38 mouse cellular contexts compared by ENCODE assay signal in the genomic region with DNA sequence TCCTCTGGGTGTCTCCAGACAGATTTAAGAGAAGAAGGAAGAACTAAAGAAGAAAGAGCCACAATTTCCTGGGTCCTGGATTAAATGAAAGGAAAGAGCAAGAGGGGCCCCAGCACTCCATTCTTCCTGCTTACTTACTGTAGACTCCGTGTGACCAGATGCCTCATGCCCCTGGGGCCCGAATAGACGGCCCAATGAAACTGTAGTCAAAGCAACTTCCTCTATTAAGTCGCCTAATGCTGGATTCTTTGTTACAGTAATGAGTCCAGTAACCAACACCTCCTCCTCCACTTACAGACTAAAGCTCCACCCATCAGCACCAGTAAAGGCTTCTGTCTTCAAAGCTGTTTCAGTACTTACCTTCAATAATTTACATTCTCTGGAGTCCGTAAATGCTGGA. TPM values are rescaled to one million over a fixed set of nuclear protein-coding genes. Genes with fewer than 3 reads are reported as not detected.
A peak's percentile ranks its signal among the peaks of the same experiment; 100 is the strongest.
DNase-seq lines count a peak whose midpoint lies in the region; TF ChIP-seq lines count a peak whose summit lies in the region.
"Had no signal": no experiment of that assay in that cellular context is flagged by ENCODE, and none has a peak within 500 bp of the region (broad histone marks: within the 10 kb centered on the region; RNA-seq: fewer than 3 reads in every experiment).

No protein-coding gene starts in this region.

- H3K4me2 ChIP-seq in CH12.LX (ENCODE audit: insufficient read depth, low read depth, poor library complexity, severe bottlenecking), result peak overlapping the region; percentile 61
- H3K4me2 ChIP-seq: heart, embryonic 12.5 days; hindbrain, embryonic 14.5 days; limb, embryonic 13.5 days; liver, embryonic 11.5 days; lung, embryonic 15.5 days; neural tube, embryonic 15.5 days; stomach, embryonic 15.5 days had no signal

- TF ChIP-seq CTCF in CH12.LX (conservative IDR thresholded peaks at IDR 0.05 in 1 of 2, IDR thresholded peaks at IDR 0.05 in 1 of 2; ENCODE audit: low read depth in 2 of 2, low read length in 2 of 2), result no peak

- no peak overlapping the region; the same call in 1 of the 2 replicates for H3K9ac ChIP-seq in CH12.LX (ENCODE audit: insufficient read depth, low read depth)
- no peak overlapping the region for H3K9ac ChIP-seq in ES-E14 (ENCODE audit: insufficient read depth, low read depth, low read length, poor library complexity, severe bottlenecking)
- H3K9ac ChIP-seq: heart, embryonic 12.5 days; hindbrain, embryonic 14.5 days; limb, embryonic 13.5 days; lung, embryonic 15.5 days; neural tube, embryonic 15.5 days; stomach, embryonic 15.5 days had no signal

- H3K27me3 ChIP-seq in CH12.LX (replicated peaks), result no peaks in the 10 kb centered on the region
- H3K27me3 ChIP-seq in splenic B cell, adult 2 months (ENCODE audit: control insufficient read depth, insufficient read depth, low read length, poor library complexity, severe bottlenecking), result no peaks in the 10 kb centered on the region
- H3K27me3 ChIP-seq: heart, embryonic 12.5 days; limb, embryonic 13.5 days; lung, embryonic 15.5 days; neural tube, embryonic 15.5 days; stomach, embryonic 15.5 days had no signal

- H3K9me3 ChIP-seq in CH12.LX (replicated peaks; ENCODE audit: low read length), result no peaks in the 10 kb centered on the region
- H3K9me3 ChIP-seq in ES-E14 (ENCODE audit: control insufficient read depth, insufficient read depth, low read depth, low read length), result no peaks in the 10 kb centered on the region
- H3K9me3 ChIP-seq: heart, embryonic 12.5 days; limb, embryonic 13.5 days; lung, embryonic 15.5 days; neural tube, embryonic 15.5 days; stomach, embryonic 15.5 days had no signal

- H3K4me3 ChIP-seq in CH12.LX (replicated peaks in 1 of 3; ENCODE audit: low read depth in 2 of 3, low read length in 2 of 3, poor library complexity in 1 of 3), result no peak overlapping the region
- H3K4me3 ChIP-seq in ES-E14 (ENCODE audit: insufficient read depth in 1 of 2, low read depth in 1 of 2, low read length in 2 of 2, poor library complexity in 1 of 2, severe bottlenecking in 1 of 2), result no peak overlapping the region
- H3K4me3 ChIP-seq: gastrocnemius, adult 2 months; heart, adult 2 months; heart, embryonic 12.5 days; layer of hippocampus, adult 2 months; left cerebral cortex, adult 2 months; limb, embryonic 13.5 days; lung, embryonic 15.5 days; neural tube, embryonic 15.5 days; stomach, embryonic 15.5 days had no signal

- TF ChIP-seq RAD21 in CH12.LX (IDR thresholded peaks at IDR 0.05; ENCODE audit: low read depth, low read length), result no peak

- in situ Hi-C loops in CH12.LX (cut with MboI; ENCODE audit: low pct_ligation_motif_present, low pct_unique_long_range_greater_than_20kb, low sequenced_read_pairs) (no loop called here), ES-E14 (cut with MboI; ENCODE audit: low sequenced_read_pairs in 2 of 2, unreplicated experiment in 2 of 2) (no loop called here)

- H3K79me2 ChIP-seq in CH12.LX (replicated peaks; ENCODE audit: control insufficient read depth, extremely low read depth, insufficient read depth, poor library complexity, severe bottlenecking), result no peaks in the 10 kb centered on the region

- H3K36me3 ChIP-seq in CH12.LX (replicated peaks in 1 of 2; ENCODE audit: control insufficient read depth in 1 of 2, insufficient read depth in 1 of 2, low read length in 1 of 2) (peaks cover 0 to 8% of the 10 kb centered on the region in 2 experiments), ES-E14 (ENCODE audit: control insufficient read depth, insufficient read depth, low read length, poor library complexity, severe bottlenecking) (peaks cover 4% of the 10 kb centered on the region)
- no peaks in the 10 kb centered on the region for H3K36me3 ChIP-seq in splenic B cell, adult 2 months (ENCODE audit: control insufficient read depth, insufficient read depth, low read length, poor library complexity, severe bottlenecking)

- H3K4me1 ChIP-seq in CH12.LX (ENCODE audit: control insufficient read depth in 1 of 2, insufficient read depth in 2 of 2) (peaks cover 3 to 13% of the 10 kb centered on the region in 2 experiments; a peak in 2 of 4 replicates), ES-E14 (ENCODE audit: control insufficient read depth in 2 of 2, insufficient read depth in 2 of 2, low read length in 2 of 2, poor library complexity in 1 of 2) (0 out of 4 replicates have a peak, but pooled peaks cover 0 to 2% of the 10 kb centered on the region in 2 experiments)
- H3K4me1 ChIP-seq: heart, embryonic 12.5 days; limb, embryonic 13.5 days; lung, embryonic 15.5 days; neural tube, embryonic 15.5 days; stomach, embryonic 15.5 days had no signal

- intact Hi-C loops in heart, postnatal 25 days (cut with DNase I), result no loop called here

- no peak for TF ChIP-seq EP300 in CH12.LX (IDR thresholded peaks at IDR 0.05; ENCODE audit: low read length)

- DNase-seq in CH12.LX (ENCODE audit: extremely low read depth) (peak; percentile 68), ES-E14 (ENCODE audit: low read depth, low spot score) (peak; percentile 49)
- peak; percentile 29 for DNase-seq in forelimb bud, embryonic 11.5 days (ENCODE audit: low read depth, low spot score)
- DNase-seq in splenic B cell, adult 2 months (ENCODE audit: low read depth, low spot score), result peak; percentile 30
- DNase-seq in embryo, embryonic 11 days, result no peak
- DNase-seq in right cerebral cortex, postnatal 36 days (ENCODE audit: low spot score in 2 of 2), result no peak
- DNase-seq in heart, postnatal 25 days (ENCODE audit: low spot score), result no peak
- DNase-seq: adrenal gland, postnatal 14 days; cerebellum, adult 11-12 months; cerebellum, adult 9-11 months; gastrocnemius, adult 2 months; gastrocnemius, postnatal 36 days; heart, adult 2 months; kidney, adult 11 months; kidney, postnatal 36 days; lung, postnatal 4 days; midbrain, embryonic 14.5 days; retina, postnatal 1 day; right cerebral cortex, postnatal 25 days; thymus, postnatal 14 days had no signal

- H3K27ac ChIP-seq in CH12.LX (ENCODE audit: insufficient read depth, low read depth) (no peak overlapping the region), ES-E14 (ENCODE audit: insufficient read depth, low read depth, low read length, poor library complexity, severe bottlenecking) (no peak overlapping the region)
- H3K27ac ChIP-seq: gastrocnemius, adult 2 months; heart, adult 2 months; hindbrain, embryonic 14.5 days; layer of hippocampus, adult 2 months; left cerebral cortex, adult 2 months; limb, embryonic 13.5 days; lung, embryonic 15.5 days; neural tube, embryonic 15.5 days; stomach, embryonic 15.5 days had no signal

- 0 out of 2 replicates have a peak, but pooled peaks have one; percentile 28 for TF ChIP-seq POLR2A in CH12.LX (IDR thresholded peaks at IDR 0.05; ENCODE audit: low read depth, low read length)

- dilution Hi-C loops in CH12.LX (cut with MboI; ENCODE audit: extremely low pct_ligation_motif_present, extremely low pct_unique_long_range_greater_than_20kb, low sequenced_read_pairs), result no loop called here

TF ChIP-seq in CH12.LX, 34 proteins besides CTCF, POLR2A, EP300 and RAD21 (continues in another document):
- TF ChIP-seq NRF1 (IDR thresholded peaks at IDR 0.05; ENCODE audit: low read depth, low read length) (no peak), IRF4 (IDR thresholded peaks at IDR 0.05; ENCODE audit: low read depth, low read length) (no peak), MAFK (IDR thresholded peaks at IDR 0.05; ENCODE audit: insufficient replicate concordance, low read length) (no peak), BHLHE40 (IDR thresholded peaks at IDR 0.05; ENCODE audit: low read depth, low read length) (no peak), E2F4 (IDR thresholded peaks at IDR 0.05; ENCODE audit: insufficient replicate concordance, low read depth, low read length) (no peak), ELF1 (IDR thresholded peaks at IDR 0.05; ENCODE audit: low read depth, low read length) (peak; percentile 49), ZMIZ1 (IDR thresholded peaks at IDR 0.05; ENCODE audit: low read depth, low read length) (no peak), USF1 (IDR thresholded peaks at IDR 0.05; ENCODE audit: low read depth, low read length) (no peak), TCF12 (IDR thresholded peaks at IDR 0.05; ENCODE audit: low read depth, low read length) (peak; percentile 36; the same call in 1 of the 2 replicates), POLR2AphosphoS2 (IDR thresholded peaks at IDR 0.05; ENCODE audit: low read depth, low read length) (no peak)

TF ChIP-seq in ES-E14, 5 proteins besides CTCF, POLR2A, EP300 and RAD21:
- TF ChIP-seq HCFC1 (IDR thresholded peaks at IDR 0.05; ENCODE audit: borderline replicate concordance, insufficient read depth, low read length) (no peak), CHD2 (IDR thresholded peaks at IDR 0.05; ENCODE audit: low read depth, low read length) (no peak), ZNF384 (IDR thresholded peaks at IDR 0.05; ENCODE audit: low read depth, low read length) (no peak), ZC3H11A (IDR thresholded peaks at IDR 0.05; ENCODE audit: borderline replicate concordance, low read depth, low read length) (no peak), MAFK (IDR thresholded peaks at IDR 0.05; ENCODE audit: insufficient read depth, low read depth, low read length) (no peak)

RNA-seq across cellular contexts. Expression of a gene that starts 17.7 kb away (rescaled TPM):
- total RNA-seq in CH12.LX (2012; rRNA removed) (7.3 and 9.5 TPM in 2 replicates), CH12.LX (2014; rRNA removed) (8.1 and 8.5 TPM in 2 replicates), ES-E14 (2012; rRNA removed) (15.6 and 17.6 TPM in 2 replicates)
- polyA plus RNA-seq in CH12.LX (2012; ENCODE audit: insufficient read length, low read depth), result 5.5 and 5.8 TPM in 2 replicates
- total RNA-seq in heart, postnatal 25 days (2021), result 10 to 100 TPM; 18.1 to 24.2 TPM

RNA-seq across cellular contexts. Expression of a gene that starts 26.2 kb away (rescaled TPM):
- total RNA-seq in CH12.LX (2012; rRNA removed) (68.2 and 84.7 TPM in 2 replicates), CH12.LX (2014; rRNA removed) (125 and 127 TPM in 2 replicates), ES-E14 (2012; rRNA removed) (50.8 and 62.9 TPM in 2 replicates)
- polyA plus RNA-seq in CH12.LX (2012; ENCODE audit: insufficient read length, low read depth), result 77.1 and 80.6 TPM in 2 replicates
- 1 to 10 TPM; 6.3 to 7.3 TPM for total RNA-seq in heart, postnatal 25 days (2021)

RNA-seq across cellular contexts. Expression of a gene that starts 33.7 kb away (rescaled TPM):
- total RNA-seq in CH12.LX (2012; rRNA removed), result 0.98 and 2.3 TPM in 2 replicates
- total RNA-seq in CH12.LX (2014; rRNA removed), result 2.4 and 2.6 TPM in 2 replicates
- polyA plus RNA-seq in CH12.LX (2012; ENCODE audit: insufficient read length, low read depth), result 1.5 and 1.6 TPM in 2 replicates
- 4.2 and 5.4 TPM in 2 replicates for total RNA-seq in ES-E14 (2012; rRNA removed)
- 1 to 10 TPM; 1.3 to 1.4 TPM for total RNA-seq in heart, postnatal 25 days (2021)

RNA-seq across cellular contexts. Expression of a gene that starts 51.6 kb away (rescaled TPM):
- total RNA-seq in CH12.LX (2012; rRNA removed), result not detected in 2 replicates
- total RNA-seq in CH12.LX (2014; rRNA removed), result not detected in 2 replicates
- polyA plus RNA-seq in CH12.LX (2012; ENCODE audit: insufficient read length, low read depth), result not detected in 2 replicates
- total RNA-seq in ES-E14 (2012; rRNA removed), result not detected in 2 replicates
- total RNA-seq in heart, postnatal 25 days (2021), result not detected
- total RNA-seq: adrenal gland, postnatal 14 days; gastrocnemius, adult 2 months; gastrocnemius, postnatal 36 days; heart, adult 2 months; hematopoietic stem cell, adult 5-6 weeks; layer of hippocampus, postnatal 14 days had no signal
- polyA plus RNA-seq: embryonic facial prominence, embryonic 11.5 days; forebrain, embryonic 14.5 days; heart, adult 2 months; heart, embryonic 12.5 days; heart, postnatal 0 days; hindbrain, embryonic 14.5 days; kidney, embryonic 16.5 days; limb, embryonic 13.5 days; liver, embryonic 11.5 days; liver, embryonic 16.5 days; lung, embryonic 15.5 days; midbrain, embryonic 14.5 days; neural tube, embryonic 15.5 days; spleen, adult 2 months; stomach, embryonic 15.5 days; urinary bladder, adult 2 months had no signal

Comparison
In these comparisons a context has a peak if more than half of its experiments do, and no peak if none do; other contexts are left out.
1. DNase-seq: peak in CH12.LX (single experiment), ES-E14 (single experiment), forelimb bud, embryonic 11.5 days (single experiment) and splenic B cell, adult 2 months (single experiment); none in embryo, embryonic 11 days (single experiment), right cerebral cortex, postnatal 36 days (0 of 2) and heart, postnatal 25 days (single experiment).